Mouse (Mus musculus): ENCODE measurements around the gene Med21. TPM values are rescaled to one million over a fixed set of nuclear protein-coding genes. Genes with fewer than 3 reads are reported as not detected.
A peak's percentile ranks its signal among the peaks of the same experiment; 100 is the strongest.

The Med21 gene
- total and polyA plus RNA-seq, 3 experiments, result 42.4 to 124 (median 56.0) TPM

DNA sequence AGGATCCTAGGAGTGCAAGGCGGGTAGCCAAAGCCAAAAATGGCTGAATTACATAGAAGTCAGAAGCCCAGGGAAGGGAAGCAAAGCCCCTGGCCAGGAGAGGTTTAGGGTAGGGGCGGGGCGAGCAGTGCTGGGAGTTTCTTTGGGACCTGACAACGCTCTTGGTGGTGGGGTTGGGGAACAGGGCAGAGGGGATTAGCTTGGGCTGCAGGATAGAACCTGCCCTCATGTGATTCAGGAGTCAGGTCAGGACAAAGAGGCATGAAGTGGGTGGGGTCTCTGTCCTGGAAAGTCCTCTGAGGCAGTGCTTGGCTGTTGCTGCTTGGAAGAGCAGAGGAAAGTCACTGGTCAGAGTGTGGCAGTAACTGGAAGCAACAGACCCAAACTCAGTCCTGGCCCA, 41.5 kb downstream of the Med21 start:
- no peak overlapping the region for H3K4me2 ChIP-seq (ENCODE audit: insufficient read depth, low read depth, poor library complexity, severe bottlenecking)
- H3K27ac ChIP-seq (ENCODE audit: insufficient read depth, low read depth), result no peak overlapping the region
- H3K36me3 ChIP-seq (replicated peaks in 1 of 2; ENCODE audit: control insufficient read depth in 1 of 2, insufficient read depth in 1 of 2, low read length in 1 of 2), result no peaks in the 10 kb centered on the region
- TF ChIP-seq ZKSCAN1 (IDR thresholded peaks at IDR 0.05; ENCODE audit: borderline replicate concordance, low read depth, low read length) (no peak), ELF1 (IDR thresholded peaks at IDR 0.05; ENCODE audit: low read depth, low read length) (no peak), RAD21 (IDR thresholded peaks at IDR 0.05; ENCODE audit: low read depth, low read length) (no peak), E2F4 (IDR thresholded peaks at IDR 0.05; ENCODE audit: insufficient replicate concordance, low read depth, low read length) (no peak), ZMIZ1 (IDR thresholded peaks at IDR 0.05; ENCODE audit: low read depth, low read length) (no peak), SMC3 (IDR thresholded peaks at IDR 0.05; ENCODE audit: low read depth, low read length) (no peak), JUN (IDR thresholded peaks at IDR 0.05; ENCODE audit: insufficient read depth, low read depth, low read length) (no peak), PAX5 (IDR thresholded peaks at IDR 0.05; ENCODE audit: low read length) (no peak), CHD1 (IDR thresholded peaks at IDR 0.05; ENCODE audit: low read depth, low read length) (no peak), IRF4 (IDR thresholded peaks at IDR 0.05; ENCODE audit: low read depth, low read length) (no peak), TBP (conservative IDR thresholded peaks at IDR 0.05; ENCODE audit: low read depth, low read length) (no peak), GABPA (IDR thresholded peaks at IDR 0.05; ENCODE audit: insufficient replicate concordance, low read depth, low read length) (no peak), USF2 (conservative IDR thresholded peaks at IDR 0.05; ENCODE audit: low read depth, low read length) (no peak), CHD2 (IDR thresholded peaks at IDR 0.05; ENCODE audit: low read length) (no peak), JUND (conservative IDR thresholded peaks at IDR 0.05; ENCODE audit: low read depth, low read length) (no peak), UBTF (IDR thresholded peaks at IDR 0.05; ENCODE audit: low read depth, low read length) (no peak), SIN3A (IDR thresholded peaks at IDR 0.05; ENCODE audit: low read length) (no peak), ETS1 (conservative IDR thresholded peaks at IDR 0.05; ENCODE audit: low read depth, low read length) (no peak), MAZ (IDR thresholded peaks at IDR 0.05; ENCODE audit: low read depth, low read length) (no peak), MXI1 (IDR thresholded peaks at IDR 0.05; ENCODE audit: low read depth, low read length) (no peak)
- no peaks in the 10 kb centered on the region for H3K79me2 ChIP-seq (replicated peaks; ENCODE audit: control insufficient read depth, extremely low read depth, insufficient read depth, poor library complexity, severe bottlenecking)
- dilution Hi-C loops (cut with MboI; ENCODE audit: extremely low pct_ligation_motif_present, extremely low pct_unique_long_range_greater_than_20kb, low sequenced_read_pairs) (no loop called here), in situ Hi-C loops (cut with MboI; ENCODE audit: low pct_ligation_motif_present, low pct_unique_long_range_greater_than_20kb, low sequenced_read_pairs) (no loop called here)
- no peak for DNase-seq (ENCODE audit: extremely low read depth)
- peaks cover 0 to 29% of the 10 kb centered on the region in 2 experiments; a peak in 2 of 4 replicates for H3K4me1 ChIP-seq (ENCODE audit: control insufficient read depth in 1 of 2, insufficient read depth in 2 of 2)
- H3K9ac ChIP-seq (ENCODE audit: insufficient read depth, low read depth), result no peak overlapping the region
- H3K9me3 ChIP-seq (replicated peaks; ENCODE audit: low read length), result peaks cover 12% of the 10 kb centered on the region
- no peak overlapping the region for H3K4me3 ChIP-seq (replicated peaks in 1 of 3; ENCODE audit: low read depth in 2 of 3, low read length in 2 of 3, poor library complexity in 1 of 3)
- H3K27me3 ChIP-seq (replicated peaks), result no peaks in the 10 kb centered on the region

DNA sequence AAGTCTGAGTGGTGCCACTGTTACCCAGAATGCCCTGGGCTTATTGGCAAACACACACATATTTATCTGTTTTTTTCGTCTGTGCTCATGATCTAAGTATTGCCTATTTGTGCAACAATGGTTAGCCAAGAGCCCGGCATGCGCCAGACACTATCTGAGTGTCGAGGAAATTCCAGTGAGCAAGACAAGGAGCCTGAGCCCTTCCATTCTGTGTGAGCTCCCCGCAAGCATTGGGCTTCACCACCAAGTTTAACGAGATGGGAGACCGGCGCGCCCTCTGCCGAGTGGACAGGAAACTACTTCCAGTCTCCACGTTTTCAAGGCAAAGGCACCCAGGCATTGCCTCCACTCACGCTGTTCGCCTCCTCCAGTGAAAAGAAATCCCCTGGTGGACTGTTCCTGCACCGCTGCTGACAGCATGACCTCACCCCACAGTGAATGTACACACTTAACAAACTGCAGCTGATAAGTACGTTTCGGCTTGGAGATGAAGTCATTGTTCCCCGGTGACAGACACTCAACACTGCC, 43.5 kb downstream of the Med21 start:
- in situ Hi-C loops (cut with MboI; ENCODE audit: low pct_ligation_motif_present, low pct_unique_long_range_greater_than_20kb, low sequenced_read_pairs) (no loop called here), dilution Hi-C loops (cut with MboI; ENCODE audit: extremely low pct_ligation_motif_present, extremely low pct_unique_long_range_greater_than_20kb, low sequenced_read_pairs) (no loop called here)
- Histone ChIP-seq H3K4me1 (ENCODE audit: control insufficient read depth in 1 of 2, insufficient read depth in 2 of 2) (peaks cover 0 to 29% of the 10 kb centered on the region in 2 experiments; a peak in 2 of 4 replicates), H3K9me3 (replicated peaks; ENCODE audit: low read length) (peaks cover 3% of the 10 kb centered on the region), H3K36me3 (replicated peaks in 1 of 2; ENCODE audit: control insufficient read depth in 1 of 2, insufficient read depth in 1 of 2, low read length in 1 of 2) (no peaks in the 10 kb centered on the region), H3K4me2 (ENCODE audit: insufficient read depth, low read depth, poor library complexity, severe bottlenecking) (peak overlapping the region; percentile 9; the same call in 1 of the 2 replicates), H3K9ac (ENCODE audit: insufficient read depth, low read depth) (no peak overlapping the region), H3K4me3 (replicated peaks in 1 of 3; ENCODE audit: low read depth in 2 of 3, low read length in 2 of 3, poor library complexity in 1 of 3) (no peak overlapping the region), H3K79me2 (replicated peaks; ENCODE audit: control insufficient read depth, extremely low read depth, insufficient read depth, poor library complexity, severe bottlenecking) (no peaks in the 10 kb centered on the region), H3K27ac (ENCODE audit: insufficient read depth, low read depth) (no peak overlapping the region), H3K27me3 (replicated peaks) (no peaks in the 10 kb centered on the region)
- TF ChIP-seq MAZ (IDR thresholded peaks at IDR 0.05; ENCODE audit: low read depth, low read length) (0 out of 2 replicates have a peak, but pooled peaks have one; percentile 40), ETS1 (conservative IDR thresholded peaks at IDR 0.05; ENCODE audit: low read depth, low read length) (peak; percentile 32), SMC3 (IDR thresholded peaks at IDR 0.05; ENCODE audit: low read depth, low read length) (peak; percentile 77), POLR2A (IDR thresholded peaks at IDR 0.05; ENCODE audit: low read depth, low read length) (no peak), RAD21 (IDR thresholded peaks at IDR 0.05; ENCODE audit: low read depth, low read length) (peak; percentile 61), TBP (conservative IDR thresholded peaks at IDR 0.05; ENCODE audit: low read depth, low read length) (0 out of 2 replicates have a peak, but pooled peaks have one; percentile 10), CTCF (conservative IDR thresholded peaks at IDR 0.05 in 1 of 2, IDR thresholded peaks at IDR 0.05 in 1 of 2; ENCODE audit: low read depth in 2 of 2, low read length in 2 of 2) (peak; percentile 18 to 76; a peak in 2 of 4 replicates), JUN (IDR thresholded peaks at IDR 0.05; ENCODE audit: insufficient read depth, low read depth, low read length) (0 out of 2 replicates have a peak, but pooled peaks have one; percentile 20), JUND (conservative IDR thresholded peaks at IDR 0.05; ENCODE audit: low read depth, low read length) (no peak), MYC (IDR thresholded peaks at IDR 0.05; ENCODE audit: low read depth, low read length) (0 out of 2 replicates have a peak, but pooled peaks have one; percentile 24)
- DNase-seq (ENCODE audit: extremely low read depth), result peak; percentile 39

Measured in CH12.LX (cell line).